Mouse (Mus musculus) midbrain, embryonic 16.5 days (tissue): Measurements from ENCODE around the gene Rhbdl1. TPM values are rescaled to one million over a fixed set of nuclear protein-coding genes. Genes with fewer than 3 reads are reported as not detected.

Experiments
- ATAC-seq: fragments of 200-750 bp; cut with Nextera tagmentation; 2 replicates; pipeline ENCODE4 v1.8.0; 2017; ENCODE audit warnings: moderate TSS enrichment
- H3K27ac ChIP-seq: fragments of 300-500 bp; sonication (generic); 2 replicates; pipeline ENCODE4 v1.5.1; 2014; ENCODE audit warnings: mild to moderate bottlenecking, low read length, mixed read lengths
- H3K27me3 ChIP-seq: fragments of 300-500 bp; sonication (generic); 2 replicates; pipeline ENCODE4 v1.6.1; 2014; ENCODE audit warnings: low read depth, low read length, mixed read lengths; ENCODE audit not compliant: control insufficient read depth, insufficient read depth
- H3K36me3 ChIP-seq: fragments of 300-500 bp; sonication (generic); 2 replicates; pipeline ENCODE4 v1.6.1; 2014; ENCODE audit warnings: mild to moderate bottlenecking, low read length, moderate library complexity, mixed read lengths; ENCODE audit not compliant: control insufficient read depth, insufficient read depth
- H3K4me1 ChIP-seq: fragments of 300-500 bp; sonication (generic); 2 replicates; pipeline ENCODE4 v1.6.1; 2014; ENCODE audit warnings: mild to moderate bottlenecking, low read length, mixed read lengths; ENCODE audit not compliant: control insufficient read depth, insufficient read depth
- H3K4me2 ChIP-seq: fragments of 300-500 bp; sonication (generic); 2 replicates; pipeline ENCODE4 v1.6.1; 2014; ENCODE audit warnings: mild to moderate bottlenecking, low read length, mixed read lengths
- H3K4me3 ChIP-seq: fragments of 300-500 bp; sonication (generic); 2 replicates; pipeline ENCODE4 v1.5.1; 2014; ENCODE audit warnings: low read depth, mild to moderate bottlenecking, low read length, moderate library complexity, mixed read lengths
- H3K9ac ChIP-seq: fragments of 300-500 bp; sonication (generic); 2 replicates; pipeline ENCODE4 v1.6.1; 2014; ENCODE audit warnings: low read depth, low read length, mixed read lengths
- H3K9me3 ChIP-seq: fragments of 300-500 bp; sonication (generic); replicated peaks from 2 replicates; pipeline ENCODE4 v1.6.1; 2014; ENCODE audit warnings: mild to moderate bottlenecking, low read length, mixed read lengths; ENCODE audit not compliant: control insufficient read depth, poor library complexity, severe bottlenecking
- WGBS: fragments of 180-500 bp; shearing (Covaris S2); extraction: QIAGEN DNeasy Blood & Tissue Kit; methylation state at CpG from one replicate; pipeline ENCODE4 v1.1.7; 2014; 5-methylcytosine and 5-hydroxymethylcytosine counted together
- polyA plus RNA-seq: library from polyadenylated mRNA; unstranded; fragments of >200 nt; fragmentation: Nextera tagmentation; extraction: Ambion mirVana; gene quantifications from 2 replicates; pipeline ENCODE4 v1.2.1, GENCODE M21; 2015

Rhbdl1 gene
- polyA plus RNA-seq, 1 experiment from 2014 or later: 66.1 TPM

DNA sequence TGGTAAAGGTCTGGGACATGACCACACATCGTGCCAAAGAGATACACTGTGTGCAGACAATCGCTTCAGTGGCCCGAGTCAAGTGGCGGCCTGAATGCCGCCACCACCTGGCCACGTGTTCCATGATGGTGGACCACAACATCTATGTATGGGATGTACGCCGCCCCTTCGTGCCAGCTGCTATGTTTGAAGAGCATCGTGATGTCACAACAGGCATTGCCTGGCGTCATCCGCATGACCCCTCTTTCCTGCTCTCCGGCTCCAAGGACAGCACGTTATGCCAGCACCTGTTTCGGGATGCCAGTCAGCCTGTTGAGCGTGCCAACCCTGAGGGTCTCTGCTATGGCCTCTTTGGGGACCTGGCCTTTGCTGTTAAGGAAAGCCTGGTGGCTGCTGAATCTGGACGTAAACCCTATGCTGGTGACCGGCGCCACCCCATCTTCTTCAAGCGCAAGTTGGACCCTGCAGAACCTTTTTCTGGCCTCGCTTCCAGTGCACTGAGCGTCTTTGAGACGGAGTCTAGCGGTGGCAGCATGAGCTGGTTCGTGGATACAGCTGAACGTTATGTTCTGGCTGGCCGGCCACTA, 11.0 kb downstream of the Rhbdl1 start:
- no peak for ATAC-seq
- Histone ChIP-seq H3K4me2 (no peak overlapping the region), H3K27ac (no peak overlapping the region), H3K4me1 (peaks cover 44% of the 10 kb centered on the region), H3K9me3 (no peaks in the 10 kb centered on the region), H3K9ac (no peak overlapping the region), H3K36me3 (peaks cover 19% of the 10 kb centered on the region), H3K27me3 (no peaks in the 10 kb centered on the region), H3K4me3 (no peak overlapping the region)
- 96% methylated on average over 27 of the region's 27 CpGs for WGBS

DNA sequence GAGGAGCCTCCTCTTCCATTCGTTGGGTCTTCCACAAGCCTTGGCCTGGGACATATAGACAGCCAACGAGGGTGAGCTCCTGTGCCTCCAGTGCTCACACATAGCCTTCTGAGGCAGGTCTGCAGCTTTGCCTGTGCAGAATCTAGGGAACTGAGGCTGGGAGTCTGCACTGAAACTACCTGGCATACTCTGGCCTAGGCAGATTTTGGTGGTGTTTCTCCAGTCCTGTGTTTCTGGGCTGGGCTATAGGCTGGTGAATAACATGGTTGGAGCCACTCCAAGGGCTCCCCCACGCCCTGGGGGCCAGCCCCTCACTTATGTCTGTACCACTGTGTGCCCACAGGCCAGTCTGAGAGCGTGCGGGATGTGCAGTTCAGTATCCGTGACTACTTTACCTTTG, 11.8 kb downstream of the Rhbdl1 start:
- H3K36me3 ChIP-seq: peaks cover 12% of the 10 kb centered on the region
- H3K4me3 ChIP-seq: no peak overlapping the region
- no peaks in the 10 kb centered on the region for H3K27me3 ChIP-seq
- no peak overlapping the region for H3K27ac ChIP-seq
- H3K9me3 ChIP-seq: no peaks in the 10 kb centered on the region
- WGBS: 89% methylated on average over 6 of the region's 6 CpGs
- H3K4me2 ChIP-seq: no peak overlapping the region; the same call in 1 of the 2 replicates
- ATAC-seq: no peak
- H3K4me1 ChIP-seq: peaks cover 38% of the 10 kb centered on the region
- no peak overlapping the region for H3K9ac ChIP-seq

DNA sequence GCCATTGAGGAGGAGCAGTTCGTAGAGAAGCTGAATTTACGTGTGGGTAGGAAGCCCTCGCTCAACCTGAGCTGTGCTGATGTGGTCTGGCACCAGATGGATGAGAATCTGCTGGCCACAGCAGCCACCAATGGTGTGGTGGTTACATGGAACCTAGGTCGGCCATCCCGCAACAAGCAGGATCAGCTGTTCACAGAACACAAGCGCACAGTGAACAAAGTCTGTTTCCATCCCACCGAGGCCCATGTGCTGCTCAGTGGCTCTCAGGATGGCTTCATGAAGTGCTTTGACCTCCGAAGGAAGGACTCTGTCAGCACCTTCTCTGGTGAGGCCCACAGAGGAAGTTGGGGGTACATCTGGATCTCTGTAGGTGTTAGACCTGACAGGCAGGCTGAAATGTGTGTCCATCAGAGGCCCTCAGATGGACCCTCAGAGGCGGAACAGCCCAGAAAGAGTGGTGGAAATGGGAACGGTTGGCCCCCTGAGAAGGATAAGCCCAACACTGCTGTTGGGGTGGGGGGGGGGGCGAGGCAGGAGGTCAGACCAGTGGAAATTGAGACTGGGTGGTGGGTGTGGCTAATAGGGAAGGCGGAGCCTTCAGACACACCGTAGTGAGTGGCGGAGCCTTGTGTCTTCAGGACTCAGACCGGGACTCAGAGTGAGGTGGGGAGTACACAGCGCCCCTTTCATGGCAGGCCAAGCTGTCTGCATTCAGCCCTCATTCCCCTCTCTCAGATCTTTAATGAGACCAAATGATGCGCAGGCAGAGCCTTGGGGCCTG, 12.5 kb downstream of the Rhbdl1 start:
- 76% methylated on average over 17 of the region's 17 CpGs for WGBS
- peak overlapping the region; percentile 77 for H3K9ac ChIP-seq
- peaks cover 14% of the 10 kb centered on the region for H3K36me3 ChIP-seq
- no peaks in the 10 kb centered on the region for H3K27me3 ChIP-seq
- peaks cover 31% of the 10 kb centered on the region for H3K4me1 ChIP-seq
- H3K4me3 ChIP-seq: peak overlapping the region; percentile 58
- H3K4me2 ChIP-seq: peak overlapping the region; percentile 87
- no peak overlapping the region for H3K27ac ChIP-seq
- no peak for ATAC-seq
- H3K9me3 ChIP-seq: no peaks in the 10 kb centered on the region

GRCm38 (mm10) chr17:25823452-25823851, 13.6 kb downstream of the Rhbdl1 start, which contains the start of gene Wdr24:
Wdr24 (plus strand) TSS chr17:25823627.
- Histone ChIP-seq H3K4me2 (peak within 1 kb of the TSS; percentile 87), H3K9ac (peak within 1 kb of the TSS; percentile 77), H3K9me3 (no peaks in the 10 kb centered on the region), H3K4me3 (peak within 1 kb of the TSS; percentile 58), H3K4me1 (peaks cover 29% of the 10 kb centered on the region), H3K36me3 (peaks cover 20% of the 10 kb centered on the region), H3K27me3 (peaks cover 4% of the 10 kb centered on the region), H3K27ac (peak within 1 kb of the TSS; percentile 83)
- under 1% methylated on average over 18 of the region's 18 CpGs for WGBS
- peak; percentile 73 for ATAC-seq

DNA sequence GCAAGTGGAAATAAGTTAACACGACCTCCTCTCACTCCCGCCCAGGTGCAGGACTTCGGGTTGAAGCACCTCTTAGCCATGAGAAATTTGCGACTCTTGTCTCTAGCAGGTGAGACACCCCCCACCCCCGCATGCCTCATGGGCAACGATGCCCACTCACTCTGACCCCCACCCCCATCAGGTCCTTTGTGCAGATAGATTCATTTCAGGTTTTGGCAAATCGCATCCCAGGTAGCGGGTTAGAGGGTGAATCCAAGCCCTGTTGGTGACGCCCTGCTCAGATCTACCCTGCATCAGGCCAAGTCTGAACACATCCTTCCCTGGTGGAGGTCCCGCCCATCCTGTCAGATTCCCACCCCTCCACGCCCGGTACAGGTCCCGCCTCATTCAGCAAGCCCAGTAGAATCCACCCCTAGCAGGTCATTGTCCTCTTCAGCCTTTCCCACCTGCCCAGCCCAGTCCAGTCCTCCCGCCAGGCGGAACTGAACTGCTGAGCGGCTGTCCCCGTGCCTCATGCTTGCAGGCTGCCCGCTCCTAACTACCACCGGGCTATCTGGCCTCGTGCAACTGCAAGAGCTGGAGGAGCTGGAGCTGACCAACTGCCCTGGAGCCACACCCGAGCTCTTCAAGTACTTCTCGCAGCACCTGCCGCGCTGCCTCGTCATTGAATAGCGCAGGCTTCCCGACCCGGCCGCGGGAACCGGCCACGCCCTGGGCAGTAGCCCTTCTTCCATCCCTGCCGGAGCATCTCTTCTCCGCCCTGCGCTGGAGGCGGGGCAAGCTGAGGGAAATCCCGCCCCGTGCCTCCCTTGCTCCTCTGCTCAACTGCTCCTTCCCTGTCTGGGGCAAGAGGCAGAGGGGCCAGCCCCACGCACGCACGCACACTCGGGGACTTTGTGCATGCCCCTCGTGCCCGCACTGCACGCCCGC, 18.0 kb downstream of the Rhbdl1 start:
- no peak overlapping the region for H3K4me2 ChIP-seq
- H3K9ac ChIP-seq: peak overlapping the region; percentile 20; the same call in 1 of the 2 replicates
- H3K27ac ChIP-seq: no peak overlapping the region
- H3K36me3 ChIP-seq: peaks cover 27% of the 10 kb centered on the region
- no peak for ATAC-seq
- WGBS: 12% methylated on average over 46 of the region's 46 CpGs
- peaks cover 11% of the 10 kb centered on the region for H3K27me3 ChIP-seq
- no peaks in the 10 kb centered on the region for H3K9me3 ChIP-seq
- H3K4me3 ChIP-seq: no peak overlapping the region
- peaks cover 5% of the 10 kb centered on the region for H3K4me1 ChIP-seq

DNA sequence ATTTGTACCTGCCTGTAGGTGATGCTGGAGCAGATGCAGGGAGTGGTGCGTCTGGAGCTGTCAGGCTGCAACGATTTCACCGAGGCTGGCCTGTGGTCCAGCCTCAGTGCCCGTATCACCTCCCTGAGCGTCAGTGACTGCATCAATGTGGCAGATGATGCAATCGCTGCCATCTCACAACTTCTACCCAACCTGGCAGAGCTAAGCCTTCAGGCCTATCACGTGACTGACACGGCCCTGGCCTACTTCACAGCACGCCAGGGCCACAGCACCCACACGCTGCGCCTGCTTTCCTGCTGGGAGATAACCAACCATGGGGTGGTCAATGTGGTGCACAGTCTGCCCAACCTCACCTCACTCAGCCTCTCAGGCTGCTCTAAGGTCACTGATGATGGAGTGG, 19.4 kb downstream of the Rhbdl1 start:
- Histone ChIP-seq H3K4me2 (no peak overlapping the region), H3K4me1 (peaks cover 9% of the 10 kb centered on the region), H3K9ac (no peak overlapping the region), H3K36me3 (peaks cover 27% of the 10 kb centered on the region), H3K27me3 (peaks cover 11% of the 10 kb centered on the region), H3K27ac (no peak overlapping the region), H3K9me3 (no peaks in the 10 kb centered on the region), H3K4me3 (no peak overlapping the region)
- 90% methylated on average over 11 of the region's 11 CpGs for WGBS
- ATAC-seq: no peak

DNA sequence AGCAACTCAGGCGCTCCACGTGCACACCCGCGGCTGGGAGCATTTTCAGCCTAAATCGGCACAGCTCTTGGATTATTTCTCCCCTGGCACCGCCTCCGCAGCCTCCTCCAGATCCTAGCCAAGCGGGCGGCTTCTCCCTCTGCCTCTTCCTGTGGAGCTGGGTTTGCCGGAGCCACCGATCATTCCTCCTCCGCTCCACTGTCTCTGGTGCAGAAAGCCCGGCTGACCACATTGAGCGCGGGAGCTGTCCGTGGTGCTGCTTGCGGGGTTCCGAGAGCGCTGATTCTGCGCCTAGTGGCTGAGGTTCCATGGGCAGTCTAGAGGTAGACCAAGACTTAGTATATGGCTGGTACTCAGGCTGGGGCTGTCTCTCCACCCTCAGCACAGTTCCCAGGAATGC, 23.6 kb downstream of the Rhbdl1 start:
- Histone ChIP-seq H3K27me3 (peaks cover 8% of the 10 kb centered on the region), H3K9ac (peak overlapping the region; percentile 63), H3K36me3 (peaks cover 15% of the 10 kb centered on the region), H3K4me2 (peak overlapping the region; percentile 39), H3K4me3 (peak overlapping the region; percentile 13; the same call in 1 of the 2 replicates), H3K9me3 (no peaks in the 10 kb centered on the region), H3K4me1 (peaks cover 30% of the 10 kb centered on the region), H3K27ac (no peak overlapping the region)
- ATAC-seq: no peak
- WGBS: 2% methylated on average over 20 of the region's 20 CpGs

DNA sequence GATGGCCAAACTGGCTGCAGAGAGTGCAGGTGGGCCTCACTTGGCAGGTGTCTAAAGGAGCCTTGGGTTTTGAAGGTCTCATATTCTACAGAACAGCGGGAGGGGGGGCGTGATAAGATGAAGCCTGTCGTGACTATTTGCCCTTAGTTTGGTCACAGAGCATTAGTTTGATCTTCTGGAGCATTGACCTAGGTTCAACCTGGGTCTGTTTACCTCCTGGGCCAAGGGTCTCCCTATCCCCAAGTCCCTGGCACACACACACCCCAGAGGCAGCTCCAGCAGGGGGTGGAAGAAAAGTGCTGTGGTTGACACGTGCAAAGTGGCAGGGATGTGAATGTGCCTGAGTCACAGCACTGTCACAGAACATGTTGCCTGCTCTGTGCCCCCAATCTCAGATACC, 26.2 kb downstream of the Rhbdl1 start:
- H3K27ac ChIP-seq: no peak overlapping the region
- H3K4me3 ChIP-seq: peak overlapping the region; percentile 93; the same call in 1 of the 2 replicates
- no peaks in the 10 kb centered on the region for H3K36me3 ChIP-seq
- no peak for ATAC-seq
- peak overlapping the region; percentile 100 for H3K4me2 ChIP-seq
- no peaks in the 10 kb centered on the region for H3K9me3 ChIP-seq
- H3K4me1 ChIP-seq: peaks cover 36% of the 10 kb centered on the region
- H3K9ac ChIP-seq: peak overlapping the region; percentile 98; the same call in 1 of the 2 replicates
- no peaks in the 10 kb centered on the region for H3K27me3 ChIP-seq
- 74% methylated on average over 4 of the region's 4 CpGs for WGBS
